20 mouse cellular contexts compared by ENCODE assay signal in the genomic region with DNA sequence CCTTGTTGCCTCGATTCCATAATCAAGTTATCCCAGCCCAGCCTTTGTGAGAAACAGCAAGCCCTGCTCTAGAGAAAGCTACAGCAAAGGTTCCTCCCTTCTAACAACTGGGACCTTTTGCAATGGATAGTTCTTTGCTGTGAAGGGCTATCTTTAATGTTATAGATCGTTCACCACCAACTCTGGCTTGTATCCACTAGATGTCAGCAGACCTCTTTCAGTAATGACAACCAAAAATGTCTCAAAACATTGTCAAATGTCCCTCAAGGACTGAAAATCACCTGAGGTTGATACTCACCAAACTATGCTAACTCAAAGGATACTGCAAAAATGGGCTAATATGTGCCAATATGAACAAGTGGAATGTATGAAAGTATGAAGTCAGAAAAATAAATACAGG. TPM values are rescaled to one million over a fixed set of nuclear protein-coding genes. Genes with fewer than 3 reads are reported as not detected.
A peak's percentile ranks its signal among the peaks of the same experiment; 100 is the strongest.
DNase-seq lines count a peak whose midpoint lies in the region; ATAC-seq and TF ChIP-seq lines count a peak whose summit lies in the region.
"Had no signal": no experiment of that assay in that cellular context is flagged by ENCODE, and none has a peak within 500 bp of the region (broad histone marks: within the 10 kb centered on the region; RNA-seq: fewer than 3 reads in every experiment).

No protein-coding gene starts in this region.

- no peak overlapping the region for H3K4me2 ChIP-seq in hindbrain, postnatal 0 days (ENCODE audit: low read depth, low read length)
- H3K4me2 ChIP-seq in midbrain, postnatal 0 days (ENCODE audit: low read depth, low read length, poor library complexity, severe bottlenecking), result no peak overlapping the region
- no peak overlapping the region for H3K4me2 ChIP-seq in midbrain, embryonic 13.5 days (replicated peaks)
- H3K4me2 ChIP-seq: limb, embryonic 13.5 days; lung, embryonic 15.5 days; midbrain, embryonic 11.5 days; neural tube, embryonic 12.5 days had no signal

- no peaks in the 10 kb centered on the region for H3K9me3 ChIP-seq in hindbrain, postnatal 0 days (ENCODE audit: low read length)
- H3K9me3 ChIP-seq in hindbrain, embryonic 10.5 days, result no peaks in the 10 kb centered on the region
- no peaks in the 10 kb centered on the region for H3K9me3 ChIP-seq in midbrain, postnatal 0 days (ENCODE audit: low read length)
- H3K9me3 ChIP-seq in midbrain, embryonic 13.5 days, result no peaks in the 10 kb centered on the region
- H3K9me3 ChIP-seq: lung, embryonic 15.5 days; neural tube, embryonic 12.5 days had no signal

- peaks cover 7% of the 10 kb centered on the region for H3K4me1 ChIP-seq in hindbrain, postnatal 0 days (ENCODE audit: insufficient read depth, low read length)
- peaks cover 12% of the 10 kb centered on the region for H3K4me1 ChIP-seq in hindbrain, embryonic 10.5 days (replicated peaks)
- H3K4me1 ChIP-seq in midbrain, postnatal 0 days (ENCODE audit: insufficient read depth, low read length), result 0 out of 2 replicates have a peak, but pooled peaks cover 3% of the 10 kb centered on the region
- peaks cover 12% of the 10 kb centered on the region for H3K4me1 ChIP-seq in midbrain, embryonic 13.5 days (replicated peaks)

- peak; percentile 32; the same call in 1 of the 2 replicates for TF ChIP-seq CTCF in hindbrain, postnatal 0 days (IDR thresholded peaks at IDR 0.05; ENCODE audit: low read depth)
- peak; percentile 57 for TF ChIP-seq CTCF in midbrain, postnatal 0 days (IDR thresholded peaks at IDR 0.05)

- no peak overlapping the region for H3K4me3 ChIP-seq in hindbrain, postnatal 0 days (ENCODE audit: low read length)
- H3K4me3 ChIP-seq in hindbrain, embryonic 10.5 days, result no peak overlapping the region
- no peak overlapping the region for H3K4me3 ChIP-seq in midbrain, postnatal 0 days (ENCODE audit: low read depth, low read length)
- no peak overlapping the region for H3K4me3 ChIP-seq in midbrain, embryonic 13.5 days (replicated peaks)
- H3K4me3 ChIP-seq: limb, embryonic 13.5 days; lung, embryonic 15.5 days; neural tube, embryonic 12.5 days had no signal

- no peak for DNase-seq in hindbrain, postnatal 0 days (ENCODE audit: low spot score)
- no peak for DNase-seq in hindbrain, embryonic 10.5 days (ENCODE audit: low spot score)
- DNase-seq in midbrain, postnatal 0 days (ENCODE audit: low spot score), result no peak
- peak; percentile 27 for DNase-seq in induced T-regulatory cell, adult 2 months (ENCODE audit: low read depth)
- no peak for DNase-seq in testis, postnatal 14 days (ENCODE audit: low spot score)
- no peak for DNase-seq in frontal cortex, adult 2 months (ENCODE audit: extremely low spot score in 1 of 2, low spot score in 1 of 2)
- DNase-seq in heart, adult 18-20 months, result no peak
- DNase-seq: adrenal gland, postnatal 14 days; cerebellum, postnatal 36 days; kidney, postnatal 14 days; spleen, adult 18-20 months had no signal

- H3K27me3 ChIP-seq in hindbrain, postnatal 0 days (ENCODE audit: insufficient read depth, low read length), result no peaks in the 10 kb centered on the region
- H3K27me3 ChIP-seq in hindbrain, embryonic 10.5 days (ENCODE audit: insufficient read depth, poor library complexity, severe bottlenecking), result no peaks in the 10 kb centered on the region
- H3K27me3 ChIP-seq in midbrain, postnatal 0 days (ENCODE audit: insufficient read depth, low read length), result peaks cover 3% of the 10 kb centered on the region; the same call in 1 of the 2 replicates
- no peaks in the 10 kb centered on the region for H3K27me3 ChIP-seq in midbrain, embryonic 13.5 days
- H3K27me3 ChIP-seq: lung, embryonic 15.5 days; neural tube, embryonic 12.5 days had no signal

- 46% methylated on average over 2 of the region's 2 CpGs for WGBS in hindbrain, postnatal 0 days
- 56% methylated on average over 2 of the region's 2 CpGs for WGBS in hindbrain, embryonic 10.5 days
- WGBS in midbrain, postnatal 0 days, result 50% methylated on average over 2 of the region's 2 CpGs
- WGBS in midbrain, embryonic 13.5 days, result 61% methylated on average over 2 of the region's 2 CpGs

- no peak overlapping the region for H3K9ac ChIP-seq in hindbrain, postnatal 0 days (replicated peaks; ENCODE audit: low read length)
- H3K9ac ChIP-seq in midbrain, postnatal 0 days (replicated peaks; ENCODE audit: low read length, poor library complexity, severe bottlenecking), result no peak overlapping the region
- H3K9ac ChIP-seq in midbrain, embryonic 13.5 days (replicated peaks), result no peak overlapping the region
- H3K9ac ChIP-seq: limb, embryonic 13.5 days; lung, embryonic 15.5 days; neural tube, embryonic 12.5 days had no signal

- no peak for ATAC-seq in hindbrain, postnatal 0 days
- no peak for ATAC-seq in midbrain, postnatal 0 days (ENCODE audit: low FRiP score)
- ATAC-seq in midbrain, embryonic 13.5 days, result no peak

- no peak overlapping the region for H3K27ac ChIP-seq in hindbrain, postnatal 0 days
- no peak overlapping the region for H3K27ac ChIP-seq in hindbrain, embryonic 10.5 days
- H3K27ac ChIP-seq in midbrain, postnatal 0 days (ENCODE audit: low read depth, low read length), result no peak overlapping the region
- H3K27ac ChIP-seq in midbrain, embryonic 13.5 days, result no peak overlapping the region
- H3K27ac ChIP-seq: limb, embryonic 13.5 days; lung, embryonic 15.5 days; neural tube, embryonic 12.5 days had no signal

- H3K36me3 ChIP-seq in hindbrain, postnatal 0 days (ENCODE audit: insufficient read depth, low read length), result no peaks in the 10 kb centered on the region
- no peaks in the 10 kb centered on the region for H3K36me3 ChIP-seq in hindbrain, embryonic 10.5 days
- no peaks in the 10 kb centered on the region for H3K36me3 ChIP-seq in midbrain, postnatal 0 days (ENCODE audit: insufficient read depth, low read length)
- no peaks in the 10 kb centered on the region for H3K36me3 ChIP-seq in midbrain, embryonic 13.5 days
- H3K36me3 ChIP-seq: limb, embryonic 13.5 days; lung, embryonic 15.5 days; neural tube, embryonic 12.5 days had no signal

RNA-seq across cellular contexts. Expression of a gene that starts 3.3 kb away (rescaled TPM):
- 44.3 and 54.2 TPM in 2 replicates for total RNA-seq in hindbrain, postnatal 0 days (2014; rRNA removed)
- 46.1 and 51.6 TPM in 2 replicates for polyA plus RNA-seq in hindbrain, postnatal 0 days (2015; fragmentation: Nextera tagmentation; extraction: Ambion mirVana)
- 38.8 and 47.9 TPM in 2 replicates for polyA plus RNA-seq in hindbrain, embryonic 10.5 days (2016; fragmentation: Nextera tagmentation; extraction: Ambion mirVana)
- 60.7 and 95.4 TPM in 2 replicates for total RNA-seq in midbrain, postnatal 0 days (2014; rRNA removed)
- polyA plus RNA-seq in midbrain, postnatal 0 days (2015; fragmentation: Nextera tagmentation; extraction: Ambion mirVana), result 49.8 and 51.0 TPM in 2 replicates
- polyA plus RNA-seq in midbrain, embryonic 13.5 days (2015; fragmentation: Nextera tagmentation; extraction: Ambion mirVana), result 61.7 and 65.3 TPM in 2 replicates
- 92.8 and 114 TPM in 2 replicates for polyA plus RNA-seq in frontal cortex, adult 2 months (2012; rRNA removed)
- total RNA-seq in heart, adult 18-20 months (2021), result 10 to 100 TPM; 15.2 to 15.6 TPM

RNA-seq across cellular contexts. Expression of a gene that starts 42.0 kb away (rescaled TPM):
- total RNA-seq in hindbrain, postnatal 0 days (2014; rRNA removed), result not detected in 2 replicates
- 0.63 and 0.89 TPM in 2 replicates for polyA plus RNA-seq in hindbrain, postnatal 0 days (2015; fragmentation: Nextera tagmentation; extraction: Ambion mirVana)
- 3.6 and 13.2 TPM in 2 replicates for polyA plus RNA-seq in hindbrain, embryonic 10.5 days (2016; fragmentation: Nextera tagmentation; extraction: Ambion mirVana)
- total RNA-seq in midbrain, postnatal 0 days (2014; rRNA removed), result not detected in 2 replicates
- 0.21 TPM in 1 of 2 replicates, not detected in the other for polyA plus RNA-seq in midbrain, postnatal 0 days (2015; fragmentation: Nextera tagmentation; extraction: Ambion mirVana)
- polyA plus RNA-seq in midbrain, embryonic 13.5 days (2015; fragmentation: Nextera tagmentation; extraction: Ambion mirVana), result not detected in 2 replicates
- polyA plus RNA-seq in frontal cortex, adult 2 months (2012; rRNA removed), result not detected in 2 replicates
- total RNA-seq in heart, adult 18-20 months (2021), result not detected
- total RNA-seq: adrenal gland, postnatal 14 days; granulocyte monocyte progenitor cell, adult 5-6 weeks; heart, postnatal 25 days; left cerebral cortex, adult 18-20 months had no signal
- polyA plus RNA-seq: intestine, embryonic 14.5 days; limb, embryonic 13.5 days; lung, embryonic 15.5 days had no signal
